Mouse (Mus musculus): ENCODE data around the gene Heyl. TPM values are rescaled to one million over a fixed set of nuclear protein-coding genes. Genes with fewer than 3 reads are reported as not detected.
A peak's percentile ranks its signal among the peaks of the same experiment; 100 is the strongest.
"Not testable (repeated sequence)": the region's sequence is repeated elsewhere in the genome, so short reads cannot be mapped to it uniquely, and the experiment has no call there.

Gene Heyl
- polyA plus RNA-seq, 1 experiment from 2014 or later = 13.0 TPM

- 78% methylated on average over 12 of the region's 12 CpGs for WGBS
- Histone ChIP-seq H3K36me3 (peaks cover 69% of the 10 kb centered on the region), H3K9ac (no peak overlapping the region)
Measured at GRCm38 (mm10) chr4:123289038-123289437, 55.7 kb downstream of the Heyl start.

GRCm38 (mm10) chr4:123292390-123292789 is 59.0 kb downstream of the Heyl start:
- peaks cover 10% of the 10 kb centered on the region for H3K4me1 ChIP-seq (replicated peaks)
- no peak overlapping the region for H3K9ac ChIP-seq
- no peaks in the 10 kb centered on the region for H3K9me3 ChIP-seq (replicated peaks)
- no peaks in the 10 kb centered on the region for H3K27me3 ChIP-seq
- 78% methylated on average over 3 of the region's 3 CpGs for whole genome bisulfite sequencing
- H3K4me3 ChIP-seq = no peak overlapping the region
- no peak overlapping the region for H3K27ac ChIP-seq
- peaks cover 95% of the 10 kb centered on the region for H3K36me3 ChIP-seq
- no peak for ATAC-seq (replicated peaks; ENCODE audit: insufficient number of reproducible peaks, insufficient read depth, low FRiP score, low read depth)
- no peak overlapping the region for H3K4me2 ChIP-seq

More at GRCm38 (mm10) chr4:123289038-123289437, 55.7 kb downstream of the Heyl start:
- H3K4me3 ChIP-seq = no peak overlapping the region
- no peak overlapping the region for H3K4me2 ChIP-seq
- H3K9me3 ChIP-seq (replicated peaks) = no peaks in the 10 kb centered on the region
- no peaks in the 10 kb centered on the region for H3K27me3 ChIP-seq
- no peak overlapping the region for H3K27ac ChIP-seq
- no peak for ATAC-seq (replicated peaks; ENCODE audit: insufficient number of reproducible peaks, insufficient read depth, low FRiP score, low read depth)
- peaks cover 40% of the 10 kb centered on the region for H3K4me1 ChIP-seq (replicated peaks)

GRCm38 (mm10) chr4:123292989-123293388 is 59.6 kb downstream of the Heyl start:
- Histone ChIP-seq H3K36me3 (peaks cover 96% of the 10 kb centered on the region), H3K9ac (no peak overlapping the region), H3K27me3 (no peaks in the 10 kb centered on the region), H3K27ac (no peak overlapping the region), H3K4me2 (no peak overlapping the region), H3K4me3 (no peak overlapping the region), H3K4me1 (replicated peaks) (0 out of 2 replicates have a peak, but pooled peaks cover 6% of the 10 kb centered on the region), H3K9me3 (replicated peaks) (no peaks in the 10 kb centered on the region)
- 83% methylated on average over 7 of the region's 7 CpGs for WGBS
- ATAC-seq (replicated peaks; ENCODE audit: insufficient number of reproducible peaks, insufficient read depth, low FRiP score, low read depth) = no peak

GRCm38 (mm10) chr4:123293661-123294443 is 60.5 kb downstream of the Heyl start:
- no peak overlapping the region for H3K4me3 ChIP-seq
- H3K27me3 ChIP-seq = no peaks in the 10 kb centered on the region
- no peak overlapping the region for H3K9ac ChIP-seq
- no peak overlapping the region for H3K4me2 ChIP-seq
- H3K36me3 ChIP-seq = peaks cover 94% of the 10 kb centered on the region
- no peaks in the 10 kb centered on the region for H3K9me3 ChIP-seq (replicated peaks)
- peaks cover 6% of the 10 kb centered on the region; the same call in 1 of the 2 replicates for H3K4me1 ChIP-seq (replicated peaks)
- no peak for ATAC-seq (replicated peaks; ENCODE audit: insufficient number of reproducible peaks, insufficient read depth, low FRiP score, low read depth)
- H3K27ac ChIP-seq = no peak overlapping the region
- WGBS = 63% methylated on average over 7 of the region's 7 CpGs

GRCm38 (mm10) chr4:123295026-123295425 is 61.7 kb downstream of the Heyl start:
- H3K27me3 ChIP-seq; H3K27ac ChIP-seq; H3K4me3 ChIP-seq; H3K9me3 ChIP-seq (replicated peaks); H3K4me2 ChIP-seq; H3K9ac ChIP-seq: not testable (repeated sequence)
- H3K4me1 ChIP-seq (replicated peaks) = peaks cover 10% of the 10 kb centered on the region; the same call in 1 of the 2 replicates
- WGBS = 71% methylated on average over 15 of the region's 15 CpGs
- peak; percentile 40; the same call in 1 of the 2 replicates for ATAC-seq (replicated peaks; ENCODE audit: insufficient number of reproducible peaks, insufficient read depth, low FRiP score, low read depth)
- peaks cover 94% of the 10 kb centered on the region for H3K36me3 ChIP-seq

- WGBS = 89% methylated on average over 21 of the region's 21 CpGs
- H3K36me3 ChIP-seq = peaks cover 95% of the 10 kb centered on the region
- peaks cover 13% of the 10 kb centered on the region for H3K4me1 ChIP-seq (replicated peaks)
- no peak overlapping the region for H3K4me3 ChIP-seq
- H3K27me3 ChIP-seq = no peaks in the 10 kb centered on the region
- H3K9ac ChIP-seq = no peak overlapping the region
- no peak for ATAC-seq (replicated peaks; ENCODE audit: insufficient number of reproducible peaks, insufficient read depth, low FRiP score, low read depth)
- no peak overlapping the region for H3K4me2 ChIP-seq
- H3K9me3 ChIP-seq (replicated peaks) = no peaks in the 10 kb centered on the region
- H3K27ac ChIP-seq = no peak overlapping the region
Measured at GRCm38 (mm10) chr4:123295516-123296147, 62.3 kb downstream of the Heyl start.

GRCm38 (mm10) chr4:123296148-123296534 is 62.8 kb downstream of the Heyl start:
- Histone ChIP-seq H3K27ac (no peak overlapping the region), H3K4me1 (replicated peaks) (peaks cover 17% of the 10 kb centered on the region), H3K4me2 (no peak overlapping the region), H3K4me3 (no peak overlapping the region), H3K9me3 (replicated peaks) (no peaks in the 10 kb centered on the region), H3K36me3 (peaks cover 94% of the 10 kb centered on the region), H3K9ac (no peak overlapping the region), H3K27me3 (no peaks in the 10 kb centered on the region)
- WGBS = 80% methylated on average over 5 of the region's 5 CpGs
- ATAC-seq (replicated peaks; ENCODE audit: insufficient number of reproducible peaks, insufficient read depth, low FRiP score, low read depth) = no peak

- Histone ChIP-seq H3K36me3 (peaks cover 90% of the 10 kb centered on the region), H3K9ac (no peak overlapping the region), H3K9me3 (replicated peaks) (no peaks in the 10 kb centered on the region), H3K27ac (no peak overlapping the region), H3K4me1 (replicated peaks) (peaks cover 17% of the 10 kb centered on the region), H3K4me3 (no peak overlapping the region), H3K4me2 (no peak overlapping the region), H3K27me3 (no peaks in the 10 kb centered on the region)
- 92% methylated on average over 22 of the region's 22 CpGs for WGBS
- no peak for ATAC-seq (replicated peaks; ENCODE audit: insufficient number of reproducible peaks, insufficient read depth, low FRiP score, low read depth)
Measured at GRCm38 (mm10) chr4:123297195-123297960, 64.0 kb downstream of the Heyl start.

- H3K4me2 ChIP-seq = no peak overlapping the region
- H3K36me3 ChIP-seq = peaks cover 90% of the 10 kb centered on the region
- 54% methylated on average over 4 of the region's 4 CpGs for WGBS
- H3K27ac ChIP-seq = no peak overlapping the region
- no peak overlapping the region for H3K4me3 ChIP-seq
- peaks cover 17% of the 10 kb centered on the region for H3K4me1 ChIP-seq (replicated peaks)
- H3K9ac ChIP-seq = no peak overlapping the region
- no peak for ATAC-seq (replicated peaks; ENCODE audit: insufficient number of reproducible peaks, insufficient read depth, low FRiP score, low read depth)
- no peaks in the 10 kb centered on the region for H3K9me3 ChIP-seq (replicated peaks)
- no peaks in the 10 kb centered on the region for H3K27me3 ChIP-seq
Measured at GRCm38 (mm10) chr4:123298226-123298625, 64.9 kb downstream of the Heyl start.

- no peak overlapping the region for H3K9ac ChIP-seq
- H3K4me2 ChIP-seq = no peak overlapping the region
- H3K36me3 ChIP-seq = peaks cover 90% of the 10 kb centered on the region
- ATAC-seq (replicated peaks; ENCODE audit: insufficient number of reproducible peaks, insufficient read depth, low FRiP score, low read depth) = no peak
- H3K4me1 ChIP-seq (replicated peaks) = peaks cover 17% of the 10 kb centered on the region
- no peak overlapping the region for H3K4me3 ChIP-seq
- no peak overlapping the region for H3K27ac ChIP-seq
- WGBS = 82% methylated on average over 11 of the region's 11 CpGs
- no peaks in the 10 kb centered on the region for H3K27me3 ChIP-seq
- no peaks in the 10 kb centered on the region for H3K9me3 ChIP-seq (replicated peaks)
Measured at GRCm38 (mm10) chr4:123298980-123299670, 65.8 kb downstream of the Heyl start.
